Mouse (Mus musculus) midbrain, embryonic 14.5 days (tissue): Measurements from ENCODE around the gene Pde8a. TPM values are rescaled to one million over a fixed set of nuclear protein-coding genes. Genes with fewer than 3 reads are reported as not detected.

Source experiments
- ATAC-seq: fragments of 200-750 bp; cut with Nextera tagmentation; 2 replicates; pipeline ENCODE4 v1.8.0; 2017; ENCODE audit warnings: moderate number of reproducible peaks, moderate library complexity; ENCODE audit not compliant: low FRiP score, low TSS enrichment
- DNase-seq: peaks from one replicate; pipeline ENCODE4 v3.0.0-alpha.2; 2015
- H3K27ac ChIP-seq: fragments of 300-500 bp; sonication (generic); replicated peaks from 2 replicates; pipeline ENCODE4 v1.5.1; 2014; ENCODE audit warnings: mild to moderate bottlenecking, low read depth, low read length, moderate library complexity
- H3K27me3 ChIP-seq: fragments of 300-500 bp; sonication (generic); 2 replicates; pipeline ENCODE4 v1.6.1; 2014; ENCODE audit warnings: low read length, control low read depth, mixed read lengths; ENCODE audit not compliant: control insufficient read depth, insufficient read depth
- H3K36me3 ChIP-seq: fragments of 300-500 bp; sonication (generic); 2 replicates; pipeline ENCODE4 v1.6.1; 2014; ENCODE audit warnings: low read length, control low read depth; ENCODE audit not compliant: control insufficient read depth, insufficient read depth
- H3K4me1 ChIP-seq: fragments of 300-500 bp; sonication (generic); 2 replicates; pipeline ENCODE4 v1.6.1; 2014; ENCODE audit warnings: mild to moderate bottlenecking, antibody characterized with exemption, low read length, control low read depth; ENCODE audit not compliant: control insufficient read depth, insufficient read depth
- H3K4me2 ChIP-seq: fragments of 300-500 bp; sonication (generic); 2 replicates; pipeline ENCODE4 v1.6.1; 2014; ENCODE audit warnings: mild to moderate bottlenecking, low read length, moderate library complexity
- H3K4me3 ChIP-seq: fragments of 300-500 bp; sonication (generic); replicated peaks from 2 replicates; pipeline ENCODE4 v1.5.1; 2014; ENCODE audit warnings: low read depth, low read length
- H3K9ac ChIP-seq: fragments of 300-500 bp; sonication (generic); replicated peaks from 2 replicates; pipeline ENCODE4 v1.6.1; 2014; ENCODE audit warnings: mild to moderate bottlenecking, low read length, moderate library complexity
- H3K9me3 ChIP-seq: fragments of 300-500 bp; sonication (generic); 2 replicates; pipeline ENCODE4 v1.6.1; 2016; ENCODE audit warnings: low read length, control low read depth, mixed read lengths; ENCODE audit not compliant: control insufficient read depth
- WGBS: fragments of 180-500 bp; shearing (Covaris S2); extraction: QIAGEN DNeasy Blood & Tissue Kit; methylation state at CpG from one replicate; pipeline ENCODE4 v1.1.7; 2014; 5-methylcytosine and 5-hydroxymethylcytosine counted together
- polyA plus RNA-seq: library from polyadenylated mRNA; unstranded; fragments of >200 nt; fragmentation: Nextera tagmentation; extraction: Ambion mirVana; gene quantifications from 2 replicates; pipeline ENCODE4 v1.2.1, GENCODE M21; 2014

The Pde8a gene
- polyA plus RNA-seq, 1 experiment from 2014 or later: 2.4 TPM

- Histone ChIP-seq H3K9me3 (no peaks in the 10 kb centered on the region), H3K36me3 (no peaks in the 10 kb centered on the region), H3K4me1 (no peaks in the 10 kb centered on the region), H3K4me3 (no peak overlapping the region), H3K9ac (no peak overlapping the region), H3K4me2 (no peak overlapping the region), H3K27ac (no peak overlapping the region), H3K27me3 (no peaks in the 10 kb centered on the region)
- ATAC-seq: no peak
- no peak for DNase-seq
- WGBS: 91% methylated on average over 6 of the region's 6 CpGs
These were observed 106.4 kb downstream of the Pde8a start for GRCm38 (mm10) chr7:81319749-81320148.

- no peak for ATAC-seq
- H3K27ac ChIP-seq: no peak overlapping the region
These were observed 108.4 kb downstream of the Pde8a start for GRCm38 (mm10) chr7:81321776-81322175.

DNA sequence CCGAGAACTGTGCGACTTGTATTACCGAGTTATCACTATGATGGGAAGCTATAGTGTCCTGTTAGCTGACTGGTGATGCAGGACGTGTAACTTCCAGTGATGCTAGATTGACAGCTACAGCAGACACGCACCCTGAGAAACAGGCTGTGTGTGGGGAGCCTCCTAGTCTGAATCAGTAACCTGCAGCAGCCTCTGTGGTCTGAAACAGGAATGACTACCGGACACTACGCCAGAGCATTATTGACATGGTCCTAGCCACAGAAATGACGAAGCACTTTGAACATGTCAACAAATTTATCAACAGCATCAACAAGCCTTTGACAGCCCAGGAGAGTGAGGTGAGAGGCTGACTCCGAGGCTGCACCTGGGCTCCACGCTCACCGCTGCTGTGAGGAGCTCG is 112.6 kb downstream of the Pde8a start:
- ATAC-seq: no peak
- no peak overlapping the region for H3K9ac ChIP-seq
- no peaks in the 10 kb centered on the region for H3K27me3 ChIP-seq
- no peak overlapping the region for H3K27ac ChIP-seq
- WGBS: 87% methylated on average over 12 of the region's 12 CpGs
- no peak for DNase-seq
- H3K4me3 ChIP-seq: no peak overlapping the region
- H3K4me2 ChIP-seq: no peak overlapping the region
- no peaks in the 10 kb centered on the region for H3K4me1 ChIP-seq
- H3K9me3 ChIP-seq: no peaks in the 10 kb centered on the region
- peaks cover 11% of the 10 kb centered on the region; the same call in 1 of the 2 replicates for H3K36me3 ChIP-seq

More at GRCm38 (mm10) chr7:81321776-81322175, 108.4 kb downstream of the Pde8a start:
- Histone ChIP-seq H3K9me3 (no peaks in the 10 kb centered on the region), H3K27me3 (no peaks in the 10 kb centered on the region), H3K9ac (no peak overlapping the region), H3K4me3 (no peak overlapping the region), H3K36me3 (no peaks in the 10 kb centered on the region), H3K4me1 (no peaks in the 10 kb centered on the region), H3K4me2 (no peak overlapping the region)
- DNase-seq: peak; percentile 21
- WGBS: 81% methylated on average over 5 of the region's 5 CpGs

DNA sequence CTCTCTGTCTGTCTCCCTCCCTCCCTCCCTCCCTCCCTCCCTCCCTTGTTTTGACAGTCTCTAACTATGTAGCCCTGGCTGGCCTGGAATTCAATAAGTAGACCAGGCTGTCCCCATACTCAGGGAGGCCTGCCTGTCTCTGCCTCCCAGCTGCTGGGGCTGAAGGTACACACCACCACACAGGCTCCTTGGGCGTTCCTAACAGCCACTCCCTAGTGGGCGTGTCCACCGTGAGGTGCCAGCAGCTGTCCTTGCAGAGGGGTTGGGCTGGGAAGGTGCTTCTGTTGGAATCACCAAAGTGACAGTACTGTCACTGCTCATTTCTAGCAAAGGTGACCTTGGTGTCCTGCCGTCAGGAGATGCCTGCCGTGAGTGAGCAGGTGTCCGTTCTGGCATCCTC is 113.5 kb downstream of the Pde8a start:
- ATAC-seq (no peak), DNase-seq (no peak)
- Histone ChIP-seq H3K4me1 (no peaks in the 10 kb centered on the region), H3K27ac (no peak overlapping the region), H3K27me3 (no peaks in the 10 kb centered on the region), H3K4me2 (no peak overlapping the region), H3K4me3 (no peak overlapping the region), H3K9ac (no peak overlapping the region), H3K9me3 (no peaks in the 10 kb centered on the region), H3K36me3 (peaks cover 11% of the 10 kb centered on the region; the same call in 1 of the 2 replicates)
- WGBS: 84% methylated on average over 6 of the region's 6 CpGs

GRCm38 (mm10) chr7:81327661-81328060 is 114.3 kb downstream of the Pde8a start:
- Histone ChIP-seq H3K36me3 (peaks cover 17% of the 10 kb centered on the region), H3K9ac (no peak overlapping the region), H3K27me3 (no peaks in the 10 kb centered on the region), H3K27ac (no peak overlapping the region), H3K9me3 (no peaks in the 10 kb centered on the region), H3K4me3 (no peak overlapping the region), H3K4me2 (no peak overlapping the region), H3K4me1 (no peaks in the 10 kb centered on the region)
- no peak for ATAC-seq
- WGBS: 80% methylated on average over 10 of the region's 10 CpGs
- DNase-seq: no peak

DNA sequence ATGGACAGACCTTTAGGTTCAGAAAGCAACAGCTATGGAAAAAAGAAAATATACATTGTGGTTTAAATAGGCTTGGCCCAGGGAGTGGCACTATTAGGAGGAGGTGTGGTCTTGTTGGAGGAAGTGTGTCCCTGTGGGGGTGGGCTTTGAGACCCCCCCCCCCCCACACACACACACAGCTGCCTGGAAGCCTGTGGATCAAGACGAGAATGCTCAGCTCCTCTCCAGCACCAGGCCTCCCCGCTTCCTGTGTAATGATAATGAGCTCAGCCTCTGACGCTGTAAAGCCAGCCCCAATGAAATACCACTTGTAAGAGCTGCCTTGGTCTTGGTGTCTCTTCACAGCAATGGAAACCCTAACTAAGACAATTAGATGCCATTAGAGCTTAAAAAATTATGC is 117.4 kb downstream of the Pde8a start:
- Histone ChIP-seq H3K9ac (no peak overlapping the region), H3K9me3 (no peaks in the 10 kb centered on the region), H3K4me1 (no peaks in the 10 kb centered on the region), H3K4me2 (no peak overlapping the region), H3K36me3 (peaks cover 25% of the 10 kb centered on the region), H3K4me3 (no peak overlapping the region), H3K27ac (no peak overlapping the region), H3K27me3 (no peaks in the 10 kb centered on the region)
- no peak for ATAC-seq
- 7% methylated on average over 3 of the region's 3 CpGs for WGBS
- DNase-seq: no peak

DNA sequence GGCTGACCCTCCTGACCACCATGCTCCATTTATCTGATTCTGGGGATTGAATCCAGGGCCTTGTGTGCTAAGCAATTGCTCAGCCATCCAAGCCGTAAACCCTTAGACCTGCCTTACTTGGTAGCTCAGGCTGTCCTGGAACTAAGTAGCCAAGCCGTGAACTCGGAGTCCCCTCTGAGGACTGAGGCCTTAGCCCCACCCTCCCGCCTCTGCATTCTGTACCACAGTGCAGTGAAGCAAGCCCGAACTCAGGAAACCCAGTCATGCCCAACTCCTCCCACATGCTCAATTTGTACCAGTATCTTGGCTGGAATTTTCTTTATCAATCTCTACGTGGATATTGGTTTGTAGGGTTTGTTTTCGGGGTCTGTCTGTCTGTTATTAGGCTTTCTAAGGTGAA is 118.5 kb downstream of the Pde8a start:
- H3K4me3 ChIP-seq: no peak overlapping the region
- DNase-seq (no peak), ATAC-seq (no peak)
- 82% methylated on average over 7 of the region's 7 CpGs for WGBS
- H3K4me2 ChIP-seq: no peak overlapping the region
- no peaks in the 10 kb centered on the region for H3K27me3 ChIP-seq
- peaks cover 24% of the 10 kb centered on the region for H3K36me3 ChIP-seq
- no peaks in the 10 kb centered on the region for H3K9me3 ChIP-seq
- H3K4me1 ChIP-seq: no peaks in the 10 kb centered on the region
- H3K27ac ChIP-seq: no peak overlapping the region
- H3K9ac ChIP-seq: no peak overlapping the region

- DNase-seq (peak; percentile 53), ATAC-seq (0 out of 2 replicates have a peak, but pooled peaks have one; percentile 40)
- H3K4me1 ChIP-seq: no peaks in the 10 kb centered on the region
- H3K4me2 ChIP-seq: 0 out of 2 replicates have a peak overlapping the region, but pooled peaks have one; percentile 4
- no peak overlapping the region for H3K9ac ChIP-seq
- peaks cover 29% of the 10 kb centered on the region for H3K36me3 ChIP-seq
- H3K4me3 ChIP-seq: no peak overlapping the region
- H3K9me3 ChIP-seq: no peaks in the 10 kb centered on the region
- H3K27ac ChIP-seq: peak overlapping the region; percentile 60
- H3K27me3 ChIP-seq: no peaks in the 10 kb centered on the region
- 36% methylated on average over 18 of the region's 18 CpGs for WGBS
These were observed 122.5 kb downstream of the Pde8a start for GRCm38 (mm10) chr7:81335705-81336431.

- Histone ChIP-seq H3K27ac (no peak overlapping the region), H3K27me3 (no peaks in the 10 kb centered on the region), H3K4me3 (no peak overlapping the region), H3K4me2 (no peak overlapping the region), H3K4me1 (no peaks in the 10 kb centered on the region), H3K9ac (no peak overlapping the region), H3K9me3 (no peaks in the 10 kb centered on the region), H3K36me3 (peaks cover 31% of the 10 kb centered on the region)
- DNase-seq (peak; percentile 83), ATAC-seq (no peak)
- 31% methylated on average over 8 of the region's 8 CpGs for WGBS
These were observed 123.0 kb downstream of the Pde8a start for GRCm38 (mm10) chr7:81336432-81336786.
